Mouse (Mus musculus): ENCODE results near the gene Hist1h2ai.

DNA sequence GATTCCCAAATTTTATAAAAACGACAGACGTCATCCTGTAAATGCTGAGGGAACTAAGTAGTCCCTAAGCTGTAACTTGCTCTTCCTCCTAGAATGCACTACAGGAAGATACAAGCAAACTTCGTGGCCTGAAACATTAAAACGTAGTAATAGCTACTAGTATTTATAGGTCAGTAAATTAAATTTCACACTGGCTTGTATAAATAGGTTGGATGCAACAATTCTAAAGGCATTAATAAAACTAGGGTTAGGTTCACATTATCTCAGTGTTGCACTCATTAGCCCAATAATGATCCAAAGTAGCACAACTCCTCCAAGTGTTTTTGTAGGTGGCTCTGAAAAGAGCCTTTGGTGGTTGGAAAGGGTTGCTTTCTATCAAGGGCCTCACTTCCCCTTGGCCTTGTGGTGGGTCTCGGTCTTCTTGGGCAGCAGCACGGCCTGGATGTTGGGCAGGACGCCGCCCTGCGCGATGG, 36.9 kb downstream of the Hist1h2ai start:
- no peak for TF ChIP-seq CTCF (IDR thresholded peaks at IDR 0.05)
- TF ChIP-seq EP300 (IDR thresholded peaks at IDR 0.05), result no peak

Data from lung, postnatal 0 days (tissue).